Mouse (Mus musculus) monocyte, adult 59 days (primary cell): ENCODE measurements around the gene Ankrd34b. TPM values are rescaled to one million over a fixed set of nuclear protein-coding genes. Genes with fewer than 3 reads are reported as not detected.

ENCODE experiments used
- total RNA-seq, 2 experiments: library from RNA; stranded (reverse); gene quantifications; one replicate each; pipeline ENCODE4 v1.2.4; 2023

The Ankrd34b gene
- total RNA-seq = not detected

DNA sequence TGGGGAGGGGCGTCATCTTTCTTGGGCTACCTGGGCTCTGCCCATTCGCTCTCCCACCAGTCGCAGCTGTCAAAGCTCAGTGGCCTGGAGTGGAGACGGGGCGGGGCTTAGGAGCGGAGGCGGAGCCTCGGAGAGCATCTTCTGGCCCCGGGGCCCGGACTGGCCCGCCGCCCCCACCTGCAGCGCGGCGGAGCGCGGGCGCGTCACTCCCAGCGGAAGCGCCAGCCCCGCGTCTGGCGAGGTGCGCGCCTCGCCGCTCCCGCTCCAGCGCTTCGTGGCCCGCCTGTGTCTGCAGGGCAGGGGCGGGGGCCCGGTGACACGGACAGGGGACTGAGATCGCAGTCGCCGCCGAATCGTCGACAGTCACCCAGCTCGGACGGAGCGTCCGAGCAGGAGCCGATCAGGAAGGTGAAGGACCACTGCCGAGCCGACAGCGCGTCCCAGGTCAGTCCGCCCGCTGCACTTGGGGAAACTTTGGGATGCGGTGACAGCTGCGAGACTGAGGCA is at the start of gene Ankrd34b:
Ankrd34b (plus strand) TSS at position 139 of the 507 bp plus-strand sequence.

DNA sequence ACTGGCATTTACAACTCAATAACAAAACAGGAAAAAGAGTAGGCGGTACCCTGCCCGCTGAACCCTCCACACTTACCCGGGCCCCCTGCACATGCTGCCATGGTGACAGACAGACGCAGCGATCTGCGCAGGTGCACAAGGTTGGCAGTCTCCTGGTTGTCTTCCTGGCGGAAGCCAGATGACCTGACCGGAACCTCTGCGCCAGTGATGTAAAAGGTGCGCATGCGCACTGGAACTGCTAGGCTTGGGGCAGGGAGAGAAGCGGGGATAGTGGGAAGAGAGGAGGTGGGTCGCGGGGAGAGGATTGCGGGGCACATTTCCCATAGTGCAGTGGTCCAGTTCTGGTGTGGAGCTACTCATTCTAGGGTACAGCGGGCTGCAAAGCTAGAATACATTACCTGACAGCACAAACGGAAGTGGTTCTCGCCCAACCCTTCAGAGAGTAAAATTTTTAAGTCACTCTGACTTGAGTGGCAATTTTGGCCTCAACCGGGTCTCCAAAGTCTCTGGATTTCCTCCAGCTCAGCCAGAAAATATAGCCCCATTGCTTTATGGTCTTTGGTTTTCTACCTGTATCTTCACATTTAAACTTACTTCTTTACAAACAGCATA is 58.3 kb downstream of the Ankrd34b start, which contains the start of gene Fam151b:
Fam151b (minus strand) TSS at position 164 of the 612 bp plus-strand sequence.

Other genes starting within 250 kb of the Ankrd34b start
- gene Gm20379, start 119.9 kb upstream of the Ankrd34b start, total RNA-seq = not detected
- under 1 TPM; 0.47 to 0.82 TPM for gene Dhfr, start 71.2 kb upstream of the Ankrd34b start, total RNA-seq
- gene Msh3, start 70.9 kb upstream of the Ankrd34b start, total RNA-seq = 10 to 100 TPM; 15.6 to 16.8 TPM
- gene Fam151b, start 58.1 kb downstream of the Ankrd34b start, total RNA-seq = 10 to 100 TPM in 1 of 2 experiments, 1 to 10 TPM in 1; 8.6 to 10.7 TPM
- 10 to 100 TPM; 27.9 to 31.6 TPM for gene Zfyve16, start 105.0 kb downstream of the Ankrd34b start, total RNA-seq
- not detected for gene Spz1, start 150.3 kb downstream of the Ankrd34b start, total RNA-seq
- gene Serinc5, start 185.2 kb downstream of the Ankrd34b start, total RNA-seq = 10 to 100 TPM; 29.6 to 34.5 TPM